Mouse (Mus musculus): ENCODE results near the gene Fto. TPM values are rescaled to one million over a fixed set of nuclear protein-coding genes. Genes with fewer than 3 reads are reported as not detected.

Gene Fto
- polyA plus RNA-seq, 1 experiment from 2014 or later = 149 TPM

DNA sequence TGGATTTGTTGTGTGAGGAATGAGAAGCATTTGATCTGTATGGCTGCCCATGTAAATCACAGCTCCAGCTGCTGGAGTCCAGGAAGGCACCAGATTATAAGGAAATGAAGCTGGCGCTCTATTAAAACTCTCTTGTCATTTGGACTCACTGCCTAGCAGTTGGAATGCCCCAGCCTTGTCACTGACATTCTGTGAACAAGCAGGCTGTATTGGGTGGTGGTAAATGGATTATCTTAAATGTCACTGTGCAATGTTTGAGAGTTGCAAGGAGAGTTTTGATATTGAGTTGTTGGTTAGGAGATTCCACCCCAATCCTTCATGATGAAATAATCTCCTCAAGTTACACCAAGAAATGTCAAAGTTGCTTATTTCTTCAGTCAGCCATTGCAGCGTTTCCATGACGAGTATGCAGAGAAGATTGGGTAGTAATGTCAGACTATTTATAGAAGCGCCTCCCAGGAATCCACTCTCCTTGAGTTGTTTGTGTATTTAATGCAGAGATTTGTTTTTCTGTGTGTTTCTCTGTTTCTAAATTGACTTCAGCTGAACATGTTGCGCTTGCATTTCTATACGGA is 246.8 kb downstream of the Fto start:
- Histone ChIP-seq H3K4me1 (replicated peaks; ENCODE audit: control insufficient read depth, insufficient read depth, low read length) (no peaks in the 10 kb centered on the region; the same call in 1 of the 2 replicates), H3K4me3 (replicated peaks; ENCODE audit: low read length) (no peak overlapping the region), H3K9ac (no peak overlapping the region), H3K27ac (no peak overlapping the region), H3K36me3 (replicated peaks; ENCODE audit: control insufficient read depth, insufficient read depth) (no peaks in the 10 kb centered on the region), H3K4me2 (replicated peaks) (no peak overlapping the region), H3K27me3 (ENCODE audit: control insufficient read depth, insufficient read depth, low read length) (no peaks in the 10 kb centered on the region), H3K9me3 (ENCODE audit: control insufficient read depth, low read length) (no peaks in the 10 kb centered on the region)
- DNase-seq (ENCODE audit: low spot score) (no peak), ATAC-seq (ENCODE audit: low FRiP score) (no peak)
- 77% methylated on average over 6 of the region's 6 CpGs for WGBS

DNA sequence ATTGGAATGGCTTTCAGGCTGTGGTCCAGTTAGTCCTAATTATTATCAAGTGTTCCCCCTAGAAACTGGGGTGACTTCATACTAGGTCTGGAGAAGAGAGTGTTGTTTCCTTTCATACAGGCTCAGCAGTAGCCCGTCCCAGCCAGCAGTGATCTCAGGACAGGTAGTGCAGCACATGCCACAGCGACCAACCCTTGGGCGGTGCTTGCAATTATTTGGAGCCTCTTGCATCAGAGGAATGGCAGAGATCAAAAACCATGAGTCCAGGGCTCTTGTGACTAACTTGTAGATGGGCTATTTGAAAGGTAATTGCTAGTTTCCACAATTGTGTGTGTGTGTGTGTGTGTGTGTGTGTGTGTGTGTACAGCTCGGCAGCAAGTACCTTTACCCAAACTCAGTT is 247.9 kb downstream of the Fto start:
- H3K27ac ChIP-seq = no peak overlapping the region
- peaks cover 5% of the 10 kb centered on the region for H3K4me1 ChIP-seq (replicated peaks; ENCODE audit: control insufficient read depth, insufficient read depth, low read length)
- no peaks in the 10 kb centered on the region for H3K27me3 ChIP-seq (ENCODE audit: control insufficient read depth, insufficient read depth, low read length)
- H3K36me3 ChIP-seq (replicated peaks; ENCODE audit: control insufficient read depth, insufficient read depth) = no peaks in the 10 kb centered on the region
- no peak overlapping the region for H3K9ac ChIP-seq
- H3K4me3 ChIP-seq (replicated peaks; ENCODE audit: low read length) = no peak overlapping the region
- no peak for DNase-seq (ENCODE audit: low spot score)
- H3K9me3 ChIP-seq (ENCODE audit: control insufficient read depth, low read length) = no peaks in the 10 kb centered on the region
- no peak for ATAC-seq (ENCODE audit: low FRiP score)
- no peak overlapping the region for H3K4me2 ChIP-seq (replicated peaks)
- WGBS = 92% methylated on average over 4 of the region's 4 CpGs

DNA sequence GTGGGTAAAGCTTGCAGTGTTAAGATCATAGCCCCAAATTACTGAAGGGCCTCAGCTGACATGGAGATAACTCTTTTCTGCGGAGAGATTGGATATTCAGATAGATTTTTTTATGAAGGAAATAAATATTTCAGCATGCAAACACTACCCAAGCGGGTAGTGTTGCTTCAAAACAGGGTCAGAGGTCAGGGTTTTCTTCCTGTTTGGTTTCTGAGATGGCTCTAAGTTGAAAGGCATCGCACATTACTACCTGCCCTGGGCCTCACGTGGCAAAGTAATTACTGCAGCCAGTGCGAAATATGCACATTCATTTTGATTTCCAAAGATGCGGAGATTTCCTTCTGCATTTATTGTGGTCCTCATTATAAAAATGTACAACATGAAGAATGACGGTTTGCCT is 249.3 kb downstream of the Fto start:
- Histone ChIP-seq H3K27ac (no peak overlapping the region), H3K27me3 (ENCODE audit: control insufficient read depth, insufficient read depth, low read length) (no peaks in the 10 kb centered on the region), H3K4me1 (replicated peaks; ENCODE audit: control insufficient read depth, insufficient read depth, low read length) (peaks cover 14% of the 10 kb centered on the region), H3K9ac (no peak overlapping the region), H3K4me2 (replicated peaks) (no peak overlapping the region), H3K36me3 (replicated peaks; ENCODE audit: control insufficient read depth, insufficient read depth) (no peaks in the 10 kb centered on the region), H3K9me3 (ENCODE audit: control insufficient read depth, low read length) (no peaks in the 10 kb centered on the region), H3K4me3 (replicated peaks; ENCODE audit: low read length) (no peak overlapping the region)
- DNase-seq (ENCODE audit: low spot score) = no peak
- WGBS = 64% methylated on average over 7 of the region's 7 CpGs
- ATAC-seq (ENCODE audit: low FRiP score) = no peak

DNA sequence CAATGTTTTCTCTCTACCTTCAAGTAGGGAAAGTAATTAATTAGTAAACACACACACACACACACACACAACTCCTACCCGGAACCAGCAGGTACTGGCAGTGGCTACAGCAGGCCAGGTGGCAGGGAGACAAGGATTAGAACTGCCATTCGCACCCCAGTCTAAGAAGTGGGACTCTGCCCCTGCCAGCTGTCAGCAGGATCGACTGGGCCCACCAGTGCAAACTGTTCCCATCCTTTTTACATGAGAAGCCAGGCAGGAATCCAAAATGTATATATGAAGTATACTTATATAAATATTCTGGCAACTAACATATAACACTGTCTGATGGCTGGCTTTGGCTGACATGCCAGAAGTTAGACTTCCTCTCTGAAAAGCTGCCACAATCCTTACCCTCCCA is 250.0 kb downstream of the Fto start:
- H3K9me3 ChIP-seq (ENCODE audit: control insufficient read depth, low read length) = no peaks in the 10 kb centered on the region
- WGBS = 89% methylated on average over 3 of the region's 3 CpGs
- H3K27ac ChIP-seq = no peak overlapping the region
- no peak overlapping the region for H3K4me2 ChIP-seq (replicated peaks)
- H3K9ac ChIP-seq = no peak overlapping the region
- no peak overlapping the region for H3K4me3 ChIP-seq (replicated peaks; ENCODE audit: low read length)
- H3K36me3 ChIP-seq (replicated peaks; ENCODE audit: control insufficient read depth, insufficient read depth) = no peaks in the 10 kb centered on the region
- DNase-seq (ENCODE audit: low spot score) (no peak), ATAC-seq (ENCODE audit: low FRiP score) (no peak)
- H3K4me1 ChIP-seq (replicated peaks; ENCODE audit: control insufficient read depth, insufficient read depth, low read length) = peaks cover 14% of the 10 kb centered on the region
- no peaks in the 10 kb centered on the region for H3K27me3 ChIP-seq (ENCODE audit: control insufficient read depth, insufficient read depth, low read length)

DNA sequence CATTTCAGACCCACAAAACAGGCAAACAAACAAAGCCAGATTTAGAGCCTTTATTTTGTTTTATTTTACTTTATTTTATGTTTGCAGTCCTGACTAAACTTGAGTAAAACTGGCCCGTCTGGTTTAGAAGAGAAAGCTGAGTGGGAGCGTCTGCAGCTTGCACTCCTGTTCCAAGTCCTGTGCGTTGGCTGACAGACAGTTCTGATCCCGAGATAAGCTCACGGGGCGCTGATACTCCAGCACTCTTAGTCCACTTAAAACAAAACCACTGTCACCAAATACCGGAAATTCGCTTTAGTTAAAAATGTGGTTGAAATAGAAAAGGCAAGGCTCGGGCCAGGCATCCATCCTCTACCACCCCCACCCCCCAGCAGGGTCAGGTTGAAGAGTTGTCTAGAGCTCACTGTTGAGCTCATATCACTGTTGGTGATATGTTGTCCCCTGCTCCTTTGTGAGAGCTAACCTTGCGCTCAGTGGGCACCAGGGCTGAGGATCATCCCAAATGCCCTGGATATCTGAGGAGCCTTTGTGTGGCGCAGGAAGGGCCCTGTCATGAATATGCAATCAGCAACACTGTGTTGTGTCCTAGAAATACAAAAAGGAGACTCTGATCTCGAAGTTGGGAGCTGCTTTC is 252.7 kb downstream of the Fto start:
- no peak overlapping the region for H3K4me3 ChIP-seq (replicated peaks; ENCODE audit: low read length)
- no peaks in the 10 kb centered on the region for H3K36me3 ChIP-seq (replicated peaks; ENCODE audit: control insufficient read depth, insufficient read depth)
- no peak overlapping the region for H3K4me2 ChIP-seq (replicated peaks)
- 0 out of 2 replicates have a peak overlapping the region, but pooled peaks have one; percentile 4 for H3K27ac ChIP-seq
- peaks cover 24% of the 10 kb centered on the region for H3K4me1 ChIP-seq (replicated peaks; ENCODE audit: control insufficient read depth, insufficient read depth, low read length)
- H3K27me3 ChIP-seq (ENCODE audit: control insufficient read depth, insufficient read depth, low read length) = no peaks in the 10 kb centered on the region
- DNase-seq (ENCODE audit: low spot score) = no peak
- ATAC-seq (ENCODE audit: low FRiP score) = peak; percentile 53; the same call in 1 of the 2 replicates
- no peaks in the 10 kb centered on the region for H3K9me3 ChIP-seq (ENCODE audit: control insufficient read depth, low read length)
- 36% methylated on average over 12 of the region's 12 CpGs for WGBS
- H3K9ac ChIP-seq = no peak overlapping the region

DNA sequence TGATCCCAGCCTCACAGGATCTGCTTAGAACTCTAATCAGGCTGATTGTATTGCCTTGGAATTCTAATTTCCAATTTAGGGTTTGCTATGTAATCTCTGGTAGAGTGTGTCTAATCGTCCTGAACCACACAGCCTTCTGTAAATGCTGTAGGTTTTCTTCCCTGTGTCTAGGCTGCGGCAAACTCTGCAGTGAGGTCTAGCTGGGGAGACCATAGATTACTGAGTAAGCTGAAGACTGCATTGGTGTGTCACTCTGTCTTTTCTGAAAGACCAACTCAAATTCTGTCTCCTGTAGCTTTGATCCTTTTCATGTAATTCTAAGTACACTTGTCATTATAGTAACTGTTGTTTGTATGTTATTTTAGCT is 253.2 kb downstream of the Fto start:
- Histone ChIP-seq H3K27ac (0 out of 2 replicates have a peak overlapping the region, but pooled peaks have one; percentile 4), H3K4me3 (replicated peaks; ENCODE audit: low read length) (no peak overlapping the region), H3K36me3 (replicated peaks; ENCODE audit: control insufficient read depth, insufficient read depth) (no peaks in the 10 kb centered on the region), H3K27me3 (ENCODE audit: control insufficient read depth, insufficient read depth, low read length) (no peaks in the 10 kb centered on the region), H3K4me1 (replicated peaks; ENCODE audit: control insufficient read depth, insufficient read depth, low read length) (peaks cover 24% of the 10 kb centered on the region), H3K9ac (no peak overlapping the region), H3K4me2 (replicated peaks) (no peak overlapping the region), H3K9me3 (ENCODE audit: control insufficient read depth, low read length) (no peaks in the 10 kb centered on the region)
- DNase-seq (ENCODE audit: low spot score) (no peak), ATAC-seq (ENCODE audit: low FRiP score) (peak; percentile 21; the same call in 1 of the 2 replicates)
- WGBS = 19% methylated on average over 2 of the region's 2 CpGs

DNA sequence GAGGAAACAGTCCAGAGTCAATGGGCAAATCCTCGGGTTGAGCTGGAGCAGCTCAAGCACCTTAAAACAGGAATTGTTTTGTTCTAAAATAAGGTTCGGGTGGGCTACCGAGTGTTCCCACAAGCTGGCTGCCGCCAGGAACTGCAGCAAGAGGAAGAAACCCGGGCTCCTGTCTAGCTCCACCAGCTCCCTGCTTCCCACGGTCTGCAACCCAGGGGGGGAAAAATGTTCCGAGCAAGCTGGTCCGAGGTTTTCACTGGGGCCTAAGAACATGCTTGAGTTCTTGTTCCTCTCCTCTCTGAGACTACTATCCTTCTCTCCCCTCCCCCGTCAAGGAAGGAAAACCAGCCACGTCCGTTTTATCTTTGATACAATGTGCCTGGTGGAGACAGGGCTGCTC is 256.5 kb downstream of the Fto start:
- no peak overlapping the region for H3K9ac ChIP-seq
- H3K4me3 ChIP-seq (replicated peaks; ENCODE audit: low read length) = no peak overlapping the region
- DNase-seq (ENCODE audit: low spot score) (no peak), ATAC-seq (ENCODE audit: low FRiP score) (no peak)
- H3K4me1 ChIP-seq (replicated peaks; ENCODE audit: control insufficient read depth, insufficient read depth, low read length) = peaks cover 24% of the 10 kb centered on the region
- H3K4me2 ChIP-seq (replicated peaks) = no peak overlapping the region
- H3K27ac ChIP-seq = no peak overlapping the region
- 46% methylated on average over 11 of the region's 11 CpGs for WGBS
- no peaks in the 10 kb centered on the region for H3K27me3 ChIP-seq (ENCODE audit: control insufficient read depth, insufficient read depth, low read length)
- no peaks in the 10 kb centered on the region for H3K9me3 ChIP-seq (ENCODE audit: control insufficient read depth, low read length)
- no peaks in the 10 kb centered on the region for H3K36me3 ChIP-seq (replicated peaks; ENCODE audit: control insufficient read depth, insufficient read depth)

DNA sequence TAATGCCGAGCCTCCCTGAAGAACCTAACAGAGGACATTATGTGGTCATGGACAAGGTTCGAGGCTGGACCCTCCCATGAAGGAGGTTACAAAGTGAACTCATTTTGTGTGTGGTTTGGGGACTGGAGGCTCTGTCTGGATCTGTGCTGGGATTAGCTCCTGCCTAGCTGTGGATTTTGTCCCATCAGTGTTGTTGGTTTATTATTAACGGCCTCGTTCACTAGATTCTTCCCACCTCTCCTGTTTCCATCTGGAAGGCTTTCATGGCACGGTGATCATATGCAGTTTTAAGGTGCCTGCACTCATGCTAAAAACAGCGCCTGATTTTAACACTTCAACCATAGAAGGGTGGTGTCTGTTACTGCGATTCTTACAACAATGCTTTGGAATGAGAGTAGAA is 257.5 kb downstream of the Fto start:
- Histone ChIP-seq H3K9ac (no peak overlapping the region), H3K9me3 (ENCODE audit: control insufficient read depth, low read length) (no peaks in the 10 kb centered on the region), H3K4me3 (replicated peaks; ENCODE audit: low read length) (no peak overlapping the region), H3K4me1 (replicated peaks; ENCODE audit: control insufficient read depth, insufficient read depth, low read length) (peaks cover 25% of the 10 kb centered on the region), H3K36me3 (replicated peaks; ENCODE audit: control insufficient read depth, insufficient read depth) (no peaks in the 10 kb centered on the region), H3K27me3 (ENCODE audit: control insufficient read depth, insufficient read depth, low read length) (no peaks in the 10 kb centered on the region), H3K27ac (no peak overlapping the region), H3K4me2 (replicated peaks) (no peak overlapping the region)
- DNase-seq (ENCODE audit: low spot score) (no peak), ATAC-seq (ENCODE audit: low FRiP score) (no peak)
- 88% methylated on average over 7 of the region's 7 CpGs for WGBS

DNA sequence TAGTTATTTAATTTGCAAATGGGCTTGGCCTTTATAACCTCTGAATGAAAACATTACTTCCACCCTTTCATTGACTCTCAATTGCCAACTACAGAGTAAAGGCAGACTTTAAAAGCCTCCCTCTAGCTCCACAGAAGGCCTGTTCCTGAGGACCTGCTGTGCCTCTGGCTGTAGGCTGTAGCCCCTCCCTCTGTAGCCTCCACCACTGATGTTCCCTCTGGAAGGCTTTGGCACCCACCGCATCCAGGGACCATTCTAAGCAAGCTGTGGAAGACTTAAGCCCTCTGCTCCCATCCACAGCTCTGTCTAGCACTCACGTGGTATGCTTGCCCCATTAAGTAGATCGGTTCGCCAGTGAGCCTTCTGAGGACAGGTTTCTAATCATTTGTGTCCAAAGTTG is 258.7 kb downstream of the Fto start:
- H3K27me3 ChIP-seq (ENCODE audit: control insufficient read depth, insufficient read depth, low read length) = no peaks in the 10 kb centered on the region
- H3K9ac ChIP-seq = no peak overlapping the region
- H3K4me1 ChIP-seq (replicated peaks; ENCODE audit: control insufficient read depth, insufficient read depth, low read length) = peaks cover 27% of the 10 kb centered on the region
- WGBS = 43% methylated on average over 4 of the region's 4 CpGs
- H3K4me3 ChIP-seq (replicated peaks; ENCODE audit: low read length) = no peak overlapping the region
- DNase-seq (ENCODE audit: low spot score) = no peak
- no peaks in the 10 kb centered on the region for H3K9me3 ChIP-seq (ENCODE audit: control insufficient read depth, low read length)
- no peak for ATAC-seq (ENCODE audit: low FRiP score)
- H3K4me2 ChIP-seq (replicated peaks) = no peak overlapping the region
- no peaks in the 10 kb centered on the region for H3K36me3 ChIP-seq (replicated peaks; ENCODE audit: control insufficient read depth, insufficient read depth)
- no peak overlapping the region for H3K27ac ChIP-seq

DNA sequence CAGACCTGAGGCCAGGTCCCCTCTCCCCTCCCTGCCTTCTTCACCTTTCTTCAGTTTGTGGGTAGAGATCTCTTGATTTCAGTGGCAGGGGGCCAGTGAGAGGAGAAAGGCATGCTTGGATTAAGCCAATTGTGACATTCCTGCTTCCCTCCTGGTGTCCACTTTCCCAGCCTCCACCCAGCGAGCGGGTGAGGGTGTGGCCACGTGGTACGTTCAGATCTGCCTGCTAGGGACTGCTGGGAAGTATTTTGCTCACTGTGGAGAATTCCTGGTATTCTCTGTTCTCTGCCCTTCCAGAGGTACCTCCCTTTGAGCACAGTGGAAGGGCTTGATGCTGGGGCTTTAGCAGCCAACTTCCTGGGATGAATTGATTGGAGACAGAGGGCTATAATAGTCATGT is 259.3 kb downstream of the Fto start:
- H3K36me3 ChIP-seq (replicated peaks; ENCODE audit: control insufficient read depth, insufficient read depth) = no peaks in the 10 kb centered on the region
- DNase-seq (ENCODE audit: low spot score) (no peak), ATAC-seq (ENCODE audit: low FRiP score) (no peak)
- H3K4me1 ChIP-seq (replicated peaks; ENCODE audit: control insufficient read depth, insufficient read depth, low read length) = peaks cover 28% of the 10 kb centered on the region
- H3K9ac ChIP-seq = no peak overlapping the region
- H3K27ac ChIP-seq = no peak overlapping the region
- WGBS = 26% methylated on average over 4 of the region's 4 CpGs
- H3K4me2 ChIP-seq (replicated peaks) = no peak overlapping the region
- no peaks in the 10 kb centered on the region for H3K9me3 ChIP-seq (ENCODE audit: control insufficient read depth, low read length)
- no peak overlapping the region for H3K4me3 ChIP-seq (replicated peaks; ENCODE audit: low read length)
- H3K27me3 ChIP-seq (ENCODE audit: control insufficient read depth, insufficient read depth, low read length) = no peaks in the 10 kb centered on the region

Measured in hindbrain, embryonic 14.5 days (tissue).